Mouse (Mus musculus): ENCODE data around the gene Gfpt1. TPM values are rescaled to one million over a fixed set of nuclear protein-coding genes. Genes with fewer than 3 reads are reported as not detected.

The Gfpt1 gene
- polyA plus RNA-seq, 3 experiments from 2014 or later, result 15.8 to 21.8 (median 19.3) TPM

- peak; percentile 60 for ATAC-seq
Observed at GRCm38 (mm10) chr6:87101281-87101954, 58.8 kb downstream of the Gfpt1 start.

DNA sequence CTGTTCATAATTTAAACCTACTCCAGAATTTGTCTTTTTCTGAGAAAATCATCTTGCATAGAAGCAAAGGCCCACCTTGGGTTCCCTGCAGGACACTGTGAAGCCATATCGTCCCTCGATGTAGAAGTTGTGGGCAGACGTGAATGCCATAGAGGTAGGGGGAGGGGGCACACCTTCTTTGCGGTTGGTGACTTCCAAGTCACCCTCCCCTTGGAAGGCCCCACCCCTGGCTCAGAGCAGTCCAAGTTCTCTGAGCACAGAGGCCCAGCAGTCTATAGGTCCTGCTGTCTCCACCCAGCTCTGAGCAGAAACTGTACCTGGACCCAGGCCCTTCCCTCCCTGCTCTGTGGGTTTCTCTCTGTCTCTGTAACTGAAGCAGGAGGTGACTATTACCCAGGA lies 59.3 kb downstream of the Gfpt1 start:
- ATAC-seq, result no peak

DNA sequence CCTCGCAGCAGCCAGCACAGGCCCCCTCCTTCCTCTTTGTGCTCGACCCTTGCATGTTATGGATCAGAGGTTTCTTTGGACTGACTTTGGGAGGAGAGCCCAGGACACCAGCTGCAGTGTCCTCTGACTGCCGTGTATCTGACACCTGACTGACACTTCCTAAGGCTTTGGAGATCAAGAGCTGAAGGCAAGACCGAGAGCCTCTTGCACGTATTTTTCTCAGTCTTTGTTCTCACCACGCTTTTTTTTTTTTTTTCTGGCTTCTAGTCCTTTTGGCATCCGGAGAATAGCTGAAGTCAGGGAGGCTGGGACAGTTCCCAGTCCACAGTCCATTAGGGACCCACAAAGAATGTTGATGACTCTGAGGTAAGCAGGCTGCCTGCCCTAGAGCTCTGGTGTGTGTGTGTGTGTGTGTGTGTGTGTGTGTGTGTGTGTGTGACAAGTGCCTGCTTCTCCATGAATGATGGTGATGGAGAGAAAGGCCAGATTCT lies 59.8 kb downstream of the Gfpt1 start:
- no peak for ATAC-seq

- ATAC-seq, result no peak
Observed at GRCm38 (mm10) chr6:87103314-87103713, 60.7 kb downstream of the Gfpt1 start.

DNA sequence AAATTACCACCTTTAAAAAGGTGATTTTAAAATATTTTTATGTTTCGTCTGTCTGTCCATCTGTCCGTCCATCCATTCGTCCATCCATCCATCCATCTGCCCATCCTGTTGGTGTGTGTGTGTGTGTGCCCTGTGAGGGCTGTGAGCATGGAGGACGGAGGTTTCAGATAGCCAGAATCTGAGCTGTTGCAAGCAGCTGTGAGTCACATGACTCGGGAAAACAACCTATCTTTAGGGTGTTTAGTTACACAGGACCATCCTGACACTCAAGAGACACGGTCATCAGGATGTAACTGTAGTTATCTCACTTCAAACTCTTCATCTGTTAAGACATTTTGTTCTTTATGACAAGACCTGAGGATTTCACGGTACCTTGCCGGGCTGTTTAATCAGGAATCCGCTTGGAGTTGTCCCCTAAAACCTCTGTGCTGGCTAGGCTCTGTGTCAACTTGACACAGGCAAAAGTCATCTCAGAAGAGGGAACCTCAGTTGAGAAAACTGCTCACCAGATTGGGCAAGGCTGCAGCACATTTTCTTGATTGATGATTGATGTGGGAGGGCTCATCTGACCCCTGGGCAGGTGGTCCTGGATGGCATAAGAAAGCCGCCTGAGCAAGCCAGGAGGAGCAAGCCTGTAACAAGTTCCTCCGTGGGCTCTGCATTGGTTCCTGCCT lies 61.6 kb downstream of the Gfpt1 start, which contains the start of gene D6Ertd527e:
Gene D6Ertd527e (plus strand): TSS at position 624 of the 674 bp plus-strand sequence.
- ATAC-seq, result no peak

GRCm38 (mm10) chr6:87111493-87111892 lies 68.8 kb downstream of the Gfpt1 start:
- no peak for ATAC-seq

GRCm38 (mm10) chr6:87112125-87112524 lies 69.5 kb downstream of the Gfpt1 start:
- ATAC-seq, result no peak

DNA sequence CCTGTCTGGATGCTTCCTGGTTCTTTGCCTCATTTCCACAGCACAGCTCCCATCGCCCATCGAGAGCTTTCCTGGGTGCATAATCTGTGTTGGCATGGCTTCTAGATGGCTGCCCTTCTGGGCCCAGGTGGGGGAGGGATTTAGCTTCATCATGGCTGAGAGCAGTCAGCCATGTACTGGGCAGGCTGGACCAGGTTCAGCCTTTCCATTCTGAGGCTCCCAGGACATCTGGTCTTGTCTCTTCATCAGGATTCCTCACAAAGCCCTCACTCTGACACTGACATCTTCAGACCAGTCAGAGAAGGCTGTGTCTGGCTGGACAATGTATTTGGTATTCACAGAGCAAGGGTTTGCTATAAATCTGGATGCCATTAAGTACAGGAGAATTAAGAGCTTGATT lies 73.3 kb downstream of the Gfpt1 start:
- no peak for ATAC-seq

- ATAC-seq, result no peak
Observed at GRCm38 (mm10) chr6:87116596-87116995, 74.0 kb downstream of the Gfpt1 start.

DNA sequence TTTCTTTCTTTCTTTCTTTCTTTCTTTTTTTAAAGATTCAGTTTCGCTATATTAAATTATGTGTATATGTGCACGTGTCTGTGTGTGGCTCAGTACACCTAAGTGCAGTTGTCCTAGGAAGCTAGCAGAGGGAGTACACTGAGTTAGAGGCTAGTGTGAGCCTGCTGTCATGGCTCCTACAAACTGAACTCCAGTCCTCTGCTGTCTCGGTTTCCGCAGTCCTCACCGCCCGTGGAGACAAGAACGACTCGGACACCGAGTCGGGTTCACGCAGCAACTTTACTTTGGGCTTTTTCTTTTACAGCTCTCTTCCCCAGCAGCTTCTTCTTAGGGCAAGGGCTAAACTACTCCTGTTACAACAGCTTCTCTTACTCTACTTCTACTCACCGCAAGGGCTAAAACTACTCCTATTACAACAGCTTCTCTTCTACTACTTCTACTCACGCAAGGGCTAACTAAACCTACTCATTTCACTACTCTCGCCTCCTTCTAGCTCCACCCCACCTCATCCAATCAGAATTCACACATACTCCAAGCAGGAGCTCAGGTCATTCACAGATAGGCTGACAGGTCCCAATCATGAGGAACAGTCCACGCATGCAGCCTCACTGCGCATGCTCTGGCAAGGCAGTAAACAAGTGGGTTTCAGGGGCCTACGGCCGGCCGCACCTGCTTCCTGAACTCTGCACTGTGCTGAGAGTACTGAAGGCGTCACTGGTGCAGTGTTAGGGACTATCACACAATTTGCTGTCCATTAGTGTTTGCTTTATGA lies 76.6 kb downstream of the Gfpt1 start:
- no peak for ATAC-seq

DNA sequence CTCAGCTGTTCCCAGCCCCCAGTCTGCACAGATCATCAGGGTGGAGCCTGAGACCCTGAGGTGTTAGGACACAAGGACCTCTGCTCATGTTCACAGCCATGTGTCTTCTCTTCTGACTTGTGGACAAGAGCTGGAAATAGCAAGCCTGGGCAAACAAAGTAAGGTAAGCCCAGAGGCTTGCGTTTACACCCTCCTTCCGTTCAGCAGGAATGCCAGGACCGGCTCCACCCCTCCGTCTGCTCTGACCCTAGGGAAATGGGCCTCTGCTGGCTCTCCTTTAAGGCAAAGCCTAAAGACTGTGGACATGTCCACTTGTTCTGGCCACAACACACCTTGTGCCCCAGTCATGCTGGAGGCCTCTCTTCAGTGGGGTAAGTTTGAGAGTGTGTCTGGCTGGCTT lies 77.3 kb downstream of the Gfpt1 start:
- no peak for ATAC-seq

- ATAC-seq, result no peak
Observed at GRCm38 (mm10) chr6:87120661-87121060, 78.0 kb downstream of the Gfpt1 start.

GRCm38 (mm10) chr6:87121961-87122360 lies 79.3 kb downstream of the Gfpt1 start:
- ATAC-seq, result no peak

GRCm38 (mm10) chr6:87123406-87123805 lies 80.8 kb downstream of the Gfpt1 start:
- no peak for ATAC-seq

DNA sequence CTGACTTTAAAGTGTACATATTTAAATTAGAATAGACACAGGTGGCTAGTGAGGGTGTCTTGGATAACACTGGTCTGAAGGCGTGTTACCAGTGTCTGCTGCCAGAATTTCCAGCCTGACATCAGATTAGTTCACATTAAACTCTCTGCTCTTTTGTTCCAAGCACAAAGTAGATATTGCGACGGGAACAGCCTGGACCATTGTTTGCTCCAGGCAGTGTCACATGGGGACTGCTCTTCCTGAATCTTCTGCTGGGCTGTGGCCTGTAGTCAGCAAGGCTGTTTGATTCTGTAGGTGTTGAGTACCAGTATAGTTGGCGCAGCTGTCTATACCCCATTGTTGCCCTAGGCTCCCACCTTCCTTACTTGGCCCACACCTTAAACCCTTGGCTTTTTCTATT lies 81.3 kb downstream of the Gfpt1 start:
- ATAC-seq, result no peak

DNA sequence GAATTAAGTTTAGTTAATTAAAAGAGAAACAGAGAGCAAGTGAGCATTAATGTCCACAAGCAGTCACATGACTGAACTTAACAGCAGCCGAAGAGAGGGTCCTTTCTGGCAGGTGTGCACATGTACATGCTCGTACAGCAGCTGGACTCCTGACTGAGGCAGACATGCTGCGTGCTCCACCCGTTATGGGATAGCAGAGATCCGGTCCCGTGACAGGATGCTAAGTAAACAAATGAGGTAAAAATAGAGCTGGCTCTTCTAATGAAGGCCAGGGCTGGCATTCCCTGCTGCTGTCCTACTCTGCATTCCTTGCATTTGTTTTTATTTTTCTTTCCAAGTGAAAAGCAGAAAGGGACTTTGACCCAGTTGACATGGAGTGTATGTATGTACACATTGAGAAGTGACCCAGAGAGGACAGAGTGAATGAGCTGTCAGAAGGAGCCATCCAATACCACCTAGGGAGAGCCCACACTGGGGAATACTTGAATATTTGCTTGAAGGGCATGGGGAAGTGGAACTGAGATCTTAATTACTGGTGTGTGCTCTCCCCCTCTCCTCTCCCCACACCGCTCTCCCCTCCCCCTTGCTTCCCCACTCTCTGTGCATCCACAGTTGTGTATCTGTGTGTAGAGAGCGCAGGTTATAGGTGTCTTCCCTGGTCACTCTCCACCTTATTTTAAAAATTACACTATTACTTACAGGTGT lies 84.6 kb downstream of the Gfpt1 start:
- ATAC-seq, result no peak

DNA sequence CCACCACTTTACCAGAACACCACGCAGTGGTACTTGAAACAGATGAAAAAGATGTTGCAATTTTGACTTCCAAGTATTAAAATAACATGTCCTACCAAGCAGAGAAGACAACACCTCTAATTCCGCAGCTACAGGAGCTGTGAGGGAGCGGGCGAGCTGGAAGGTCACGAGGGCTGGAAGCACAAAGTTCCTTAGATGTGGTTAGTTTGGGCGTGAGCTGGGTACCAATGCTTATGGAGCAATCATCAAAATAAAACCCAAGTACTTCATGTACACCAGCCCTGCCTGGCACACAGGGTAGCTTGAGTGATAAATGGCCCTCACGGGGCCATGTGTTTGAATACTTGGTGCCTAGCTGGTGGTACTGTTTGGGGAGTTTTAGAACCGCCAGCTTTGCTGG lies 87.2 kb downstream of the Gfpt1 start:
- ATAC-seq, result no peak

DNA sequence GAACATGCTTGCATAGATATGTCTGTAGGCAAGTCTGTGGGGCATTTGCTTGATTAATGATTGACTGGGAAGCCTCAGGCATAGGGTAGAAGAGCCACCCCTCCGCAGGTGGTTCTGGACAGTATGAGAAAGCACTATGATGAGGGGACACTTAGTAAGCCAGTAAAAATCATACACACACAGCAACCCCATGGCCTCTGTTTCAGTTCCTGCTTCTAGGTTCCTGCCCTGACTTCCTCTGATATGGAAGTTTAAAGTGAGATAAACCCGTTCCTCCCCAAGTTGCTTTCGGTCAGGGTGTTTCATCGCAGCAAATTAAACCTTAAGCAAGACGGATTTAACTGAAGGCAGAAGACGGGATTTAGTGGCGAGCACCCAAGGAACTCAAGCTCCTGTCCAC lies 88.0 kb downstream of the Gfpt1 start:
- ATAC-seq, result no peak

DNA sequence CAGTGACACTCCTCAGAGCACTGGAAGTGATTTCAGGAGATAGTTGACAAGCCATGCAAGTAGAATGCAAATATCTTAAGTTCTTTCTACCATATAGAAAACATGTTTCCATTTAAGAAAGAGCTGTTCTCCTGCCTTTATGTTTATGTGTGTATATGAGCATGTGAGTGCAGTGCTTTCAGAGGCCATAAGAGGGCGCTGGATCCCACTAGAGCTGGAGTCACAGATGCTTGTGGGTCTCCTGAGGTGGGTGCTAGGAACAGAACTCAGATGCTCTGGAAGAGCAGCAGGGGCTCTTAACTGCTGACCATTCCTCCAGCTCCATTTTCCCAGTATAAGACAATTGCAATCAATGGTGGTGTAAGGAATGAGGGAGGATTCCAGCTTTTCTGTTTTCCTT lies 88.4 kb downstream of the Gfpt1 start:
- no peak for ATAC-seq

DNA sequence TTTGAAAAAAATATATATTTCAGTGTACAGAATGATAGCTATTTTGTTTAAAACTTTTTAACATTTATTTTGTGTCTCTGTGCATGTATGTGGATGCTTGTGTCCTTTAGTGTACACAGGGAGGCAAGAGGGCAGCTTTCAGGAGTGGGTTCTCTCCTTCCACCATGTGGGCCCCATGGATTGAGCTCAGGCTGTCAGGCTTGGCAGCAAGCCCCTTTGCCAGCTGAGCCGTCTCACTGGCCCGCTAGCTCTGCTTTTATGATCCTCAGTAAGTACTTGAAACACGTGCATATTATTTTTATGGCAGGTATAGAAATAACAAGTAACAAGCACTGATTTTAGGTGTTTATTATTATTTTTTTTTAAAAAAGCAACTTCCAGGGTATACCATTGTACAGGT lies 90.9 kb downstream of the Gfpt1 start:
- ATAC-seq, result no peak

GRCm38 (mm10) chr6:87133966-87134546 lies 91.4 kb downstream of the Gfpt1 start:
- no peak for ATAC-seq

DNA sequence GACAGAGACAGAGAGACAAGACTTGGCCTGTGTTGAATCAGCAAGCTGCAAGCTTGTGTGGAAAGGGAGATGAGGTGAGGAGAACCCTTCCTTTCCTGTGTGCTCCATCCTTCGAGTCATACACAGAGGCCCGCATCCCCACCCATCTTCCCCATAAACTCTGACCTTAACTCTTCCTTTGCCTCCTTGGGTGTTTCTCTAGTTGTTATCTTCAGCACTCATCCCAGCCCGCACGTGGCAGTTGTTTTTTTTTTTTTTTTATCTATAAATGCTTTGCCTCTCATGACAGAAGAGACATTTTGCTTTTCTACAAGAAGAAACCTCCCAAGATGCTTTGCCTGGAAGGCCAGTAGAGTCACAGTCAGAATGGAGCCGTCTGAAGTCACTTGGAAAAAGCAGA lies 95.8 kb downstream of the Gfpt1 start:
- no peak for ATAC-seq
